Mouse (Mus musculus) midbrain, embryonic 13.5 days (tissue): ENCODE measurements at regions not wholly inside any gene's neighbourhood (a gene's known extent, or its start where the extent isn't known, plus 50 kb on each side); places are given as distances from the start of the nearest gene placed in this dataset.

ENCODE experiments used
- ATAC-seq: fragments of 200-750 bp; cut with Nextera tagmentation; 2 replicates; pipeline ENCODE4 v1.8.0; 2017; ENCODE audit warnings: mild to moderate bottlenecking, moderate TSS enrichment, moderate library complexity
- H3K27ac ChIP-seq: fragments of 300-500 bp; sonication (generic); 2 replicates; pipeline ENCODE4 v1.5.1; 2015; ENCODE audit warnings: inconsistent platforms, mild to moderate bottlenecking, moderate library complexity
- H3K27me3 ChIP-seq: fragments of 300-500 bp; sonication (generic); 2 replicates; pipeline ENCODE4 v1.6.1; 2015; ENCODE audit warnings: mild to moderate bottlenecking, inconsistent platforms
- H3K36me3 ChIP-seq: fragments of 300-500 bp; sonication (generic); 2 replicates; pipeline ENCODE4 v1.6.1; 2015; ENCODE audit warnings: mild to moderate bottlenecking, inconsistent platforms
- H3K4me1 ChIP-seq: fragments of 300-500 bp; sonication (generic); replicated peaks from 2 replicates; pipeline ENCODE4 v1.6.1; 2015; ENCODE audit warnings: inconsistent platforms
- H3K4me2 ChIP-seq: fragments of 300-500 bp; sonication (generic); replicated peaks from 2 replicates; pipeline ENCODE4 v1.6.1; 2015; ENCODE audit warnings: moderate library complexity, mild to moderate bottlenecking, inconsistent platforms
- H3K4me3 ChIP-seq: fragments of 300-500 bp; sonication (generic); replicated peaks from 2 replicates; pipeline ENCODE4 v1.5.1; 2015; ENCODE audit warnings: mild to moderate bottlenecking, inconsistent platforms
- H3K9ac ChIP-seq: fragments of 300-500 bp; sonication (generic); replicated peaks from 2 replicates; pipeline ENCODE4 v1.6.1; 2015; ENCODE audit warnings: mild to moderate bottlenecking, inconsistent platforms
- H3K9me3 ChIP-seq: fragments of 300-500 bp; sonication (generic); 2 replicates; pipeline ENCODE4 v1.6.1; 2016; ENCODE audit warnings: mild to moderate bottlenecking, inconsistent platforms
- WGBS: fragments of 180-500 bp; shearing (Covaris S2); methylation state at CpG from one replicate; pipeline ENCODE4 v1.1.7; 2015; 5-methylcytosine and 5-hydroxymethylcytosine counted together

DNA sequence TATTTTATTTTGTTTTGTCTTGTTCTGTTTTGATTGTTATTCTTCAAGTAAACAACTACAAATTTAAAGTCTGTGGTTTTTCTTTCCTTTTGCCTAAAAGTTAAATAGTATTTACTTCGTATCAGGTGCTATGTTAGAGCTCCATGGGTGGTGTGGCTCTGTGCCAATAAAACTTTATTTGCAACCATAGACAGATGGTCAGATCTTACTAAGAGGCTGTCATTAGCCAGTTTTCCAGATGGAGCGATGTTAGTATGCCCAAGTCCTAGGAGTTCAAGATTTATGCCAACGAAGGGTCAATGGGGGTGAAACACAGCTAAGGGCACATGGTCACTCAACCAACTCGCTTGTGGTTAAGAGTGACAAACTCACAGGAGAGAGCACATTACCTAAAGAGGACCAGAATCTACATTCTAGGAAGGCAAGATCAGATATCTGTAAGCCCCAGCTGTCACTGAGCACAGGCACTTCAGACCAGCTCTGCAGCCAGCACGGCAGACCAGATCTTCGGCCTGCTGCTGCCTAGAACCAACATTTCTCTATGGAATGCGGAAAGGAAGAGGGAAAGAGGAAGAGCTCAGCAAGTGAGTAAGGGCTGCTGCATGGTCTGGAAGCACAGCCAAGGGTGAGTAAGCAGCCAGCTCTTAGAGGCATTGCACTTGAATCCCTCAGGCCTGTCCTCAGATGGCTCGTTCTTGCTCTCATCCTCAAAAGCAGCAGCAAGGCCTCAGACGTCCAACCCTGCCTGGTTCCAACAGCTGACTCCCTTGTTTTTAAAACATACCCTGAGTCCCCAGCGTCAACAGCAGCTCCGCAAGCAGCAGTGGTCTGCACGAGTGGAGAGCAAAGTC lies 54.3 kb upstream of the Cd93 start:
- no peaks in the 10 kb centered on the region for H3K4me1 ChIP-seq
- H3K36me3 ChIP-seq: no peaks in the 10 kb centered on the region
- H3K9ac ChIP-seq: no peak overlapping the region
- no peaks in the 10 kb centered on the region for H3K9me3 ChIP-seq
- H3K4me2 ChIP-seq: no peak overlapping the region
- WGBS: 84% methylated on average over 12 of the region's 12 CpGs
- no peaks in the 10 kb centered on the region for H3K27me3 ChIP-seq
- no peak for ATAC-seq
- H3K4me3 ChIP-seq: no peak overlapping the region
- no peak overlapping the region for H3K27ac ChIP-seq

DNA sequence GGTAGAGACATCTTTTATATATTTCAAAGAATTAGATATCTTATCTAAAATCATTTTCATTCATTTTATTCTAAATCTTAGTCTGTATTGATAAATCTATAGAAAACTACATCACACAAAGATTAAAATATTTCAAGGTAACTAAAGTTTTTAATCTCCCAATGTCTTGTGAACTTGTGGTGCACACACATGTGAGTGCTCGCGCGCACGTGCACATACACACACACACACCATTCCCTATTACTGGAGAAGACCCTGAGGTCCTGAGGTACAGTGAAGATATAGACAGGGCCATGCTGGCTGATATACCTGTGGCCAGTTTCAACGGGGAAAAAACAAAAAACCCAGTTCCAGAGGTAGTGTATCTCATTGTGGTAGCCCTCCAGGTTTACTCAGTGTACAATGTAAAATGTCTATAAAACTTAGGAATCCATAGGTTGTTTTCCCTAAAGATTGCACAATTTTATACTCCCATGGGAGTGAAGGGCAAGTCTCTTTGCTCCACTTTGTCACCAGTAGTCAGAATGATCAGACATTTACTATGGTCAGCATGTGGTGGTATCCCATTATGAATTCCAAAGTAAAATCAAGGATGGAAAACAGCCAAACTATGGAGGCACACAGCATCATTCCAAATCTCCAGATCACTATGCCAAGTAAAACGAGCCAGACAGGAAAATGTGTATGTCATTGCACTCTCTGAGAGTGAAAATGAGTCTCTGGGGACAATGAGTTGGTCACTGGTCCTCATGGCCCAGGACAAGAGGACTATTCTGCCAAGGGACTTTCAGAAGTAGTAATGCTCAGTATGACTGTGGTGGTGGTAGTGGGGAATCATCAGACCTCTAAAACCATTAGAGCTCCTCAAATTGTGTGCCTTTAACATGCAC lies 53.0 kb upstream of the Cd93 start:
- no peak for ATAC-seq
- Histone ChIP-seq H3K4me2 (no peak overlapping the region), H3K4me1 (no peaks in the 10 kb centered on the region), H3K9me3 (no peaks in the 10 kb centered on the region), H3K36me3 (no peaks in the 10 kb centered on the region), H3K27ac (no peak overlapping the region), H3K9ac (no peak overlapping the region), H3K27me3 (no peaks in the 10 kb centered on the region), H3K4me3 (no peak overlapping the region)
- 91% methylated on average over 6 of the region's 6 CpGs for WGBS

DNA sequence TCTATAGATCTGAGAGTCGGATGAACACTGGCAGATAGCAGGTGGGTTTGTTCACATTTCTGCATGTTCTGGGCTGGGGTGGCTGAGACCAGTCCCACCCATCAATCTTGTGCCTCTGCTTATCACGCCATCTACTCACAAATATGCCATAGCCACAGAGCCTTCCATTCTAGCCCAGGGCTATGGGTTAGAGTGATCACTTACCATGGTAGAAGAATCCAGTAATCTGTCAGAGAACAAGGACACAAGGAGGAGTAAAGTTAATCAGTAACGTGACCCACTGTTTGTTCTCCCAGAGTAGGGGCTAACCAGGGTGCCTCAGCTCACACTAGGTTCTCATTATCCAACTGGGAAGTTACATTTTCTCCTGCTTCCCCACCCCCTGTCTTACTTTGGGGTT lies 52.1 kb upstream of the Cd93 start:
- H3K9ac ChIP-seq: no peak overlapping the region
- H3K4me1 ChIP-seq: no peaks in the 10 kb centered on the region
- H3K4me3 ChIP-seq: no peak overlapping the region
- ATAC-seq: no peak
- H3K27me3 ChIP-seq: no peaks in the 10 kb centered on the region
- no peaks in the 10 kb centered on the region for H3K9me3 ChIP-seq
- WGBS: 75% methylated on average over 3 of the region's 3 CpGs
- no peak overlapping the region for H3K4me2 ChIP-seq
- no peaks in the 10 kb centered on the region for H3K36me3 ChIP-seq
- no peak overlapping the region for H3K27ac ChIP-seq

DNA sequence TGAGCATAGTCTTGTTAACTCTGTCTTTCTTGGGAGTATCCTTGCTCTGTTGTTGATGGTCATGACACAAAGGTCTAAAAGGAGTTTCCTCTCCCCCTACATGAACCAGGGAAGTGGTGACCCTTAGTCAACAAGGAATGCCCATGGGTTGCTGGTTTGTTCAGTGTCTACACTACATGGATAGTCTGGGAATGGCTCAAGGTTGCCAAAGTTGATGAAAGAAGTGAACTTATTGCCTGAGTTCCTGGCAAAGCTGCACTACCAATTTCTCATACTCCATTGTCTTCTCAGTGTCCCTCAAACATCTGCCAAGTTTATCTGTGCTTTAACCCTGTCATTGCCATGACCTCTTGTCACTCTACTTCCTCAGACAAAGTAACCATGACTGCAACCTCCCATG lies 49.9 kb upstream of the Cd93 start:
- no peak overlapping the region for H3K4me2 ChIP-seq
- H3K9me3 ChIP-seq: no peaks in the 10 kb centered on the region
- no peak for ATAC-seq
- no peak overlapping the region for H3K27ac ChIP-seq
- no peaks in the 10 kb centered on the region for H3K4me1 ChIP-seq
- H3K4me3 ChIP-seq: no peak overlapping the region
- H3K27me3 ChIP-seq: no peaks in the 10 kb centered on the region
- H3K36me3 ChIP-seq: no peaks in the 10 kb centered on the region
- H3K9ac ChIP-seq: no peak overlapping the region
